Mouse (Mus musculus) forebrain, embryonic 11.5 days (tissue): ENCODE data around the gene Helz2. TPM values are rescaled to one million over a fixed set of nuclear protein-coding genes. Genes with fewer than 3 reads are reported as not detected.

Experiments
- ATAC-seq: fragments of 200-750 bp; cut with Nextera tagmentation; replicated peaks from 2 replicates; pipeline ENCODE4 v1.8.0; 2017; ENCODE audit warnings: moderate TSS enrichment; ENCODE audit not compliant: low FRiP score
- DNase-seq: peaks from one replicate; pipeline ENCODE4 v3.0.0-alpha.2; 2017; ENCODE audit warnings: low spot score
- H3K27ac ChIP-seq: fragments of 300-500 bp; sonication (generic); 2 replicates; pipeline ENCODE4 v1.5.1; 2014; ENCODE audit warnings: low read depth, low read length
- H3K27me3 ChIP-seq: fragments of 300-500 bp; sonication (generic); 2 replicates; pipeline ENCODE4 v1.6.1; 2014; ENCODE audit warnings: mild to moderate bottlenecking, low read length, mixed read lengths; ENCODE audit not compliant: control insufficient read depth, insufficient read depth
- H3K36me3 ChIP-seq: fragments of 300-500 bp; sonication (generic); 2 replicates; pipeline ENCODE4 v1.6.1; 2014; ENCODE audit warnings: mild to moderate bottlenecking, low read length, moderate library complexity, mixed read lengths; ENCODE audit not compliant: control insufficient read depth, insufficient read depth
- H3K4me1 ChIP-seq: fragments of 300-500 bp; sonication (generic); replicated peaks from 2 replicates; pipeline ENCODE4 v1.6.1; 2014; ENCODE audit warnings: low read length, mixed read lengths; ENCODE audit not compliant: control insufficient read depth, insufficient read depth
- H3K4me2 ChIP-seq: fragments of 300-500 bp; sonication (generic); 2 replicates; pipeline ENCODE4 v1.6.1; 2014; ENCODE audit warnings: low read depth, mild to moderate bottlenecking, low read length, moderate library complexity, mixed read lengths; ENCODE audit not compliant: severe bottlenecking
- H3K4me3 ChIP-seq: fragments of 300-500 bp; sonication (generic); 2 replicates; pipeline ENCODE4 v1.5.1; 2014; ENCODE audit warnings: low read depth, low read length
- H3K9ac ChIP-seq: fragments of 300-500 bp; sonication (generic); 2 replicates; pipeline ENCODE4 v1.6.1; 2014; ENCODE audit warnings: low read length
- H3K9me3 ChIP-seq: fragments of 300-500 bp; sonication (generic); 2 replicates; pipeline ENCODE4 v1.6.1; 2016; ENCODE audit warnings: low read length, mixed read lengths; ENCODE audit not compliant: control insufficient read depth
- WGBS: fragments of 180-500 bp; shearing (Covaris S2); extraction: QIAGEN DNeasy Blood & Tissue Kit; methylation state at CpG from one replicate; pipeline ENCODE4 v1.1.7; 2014; 5-methylcytosine and 5-hydroxymethylcytosine counted together
- polyA plus RNA-seq: library from polyadenylated mRNA; unstranded; fragments of >200 nt; fragmentation: Nextera tagmentation; extraction: Ambion mirVana; gene quantifications from 2 replicates; pipeline ENCODE4 v1.2.1, GENCODE M21; 2014

The Helz2 gene
- polyA plus RNA-seq, 1 experiment from 2014 or later, result 0.90 TPM

GRCm38 (mm10) chr2:181243706-181244394 lies 2.0 kb upstream of the Helz2 start:
- Histone ChIP-seq H3K9ac (no peak overlapping the region), H3K27ac (no peak overlapping the region), H3K4me3 (no peak overlapping the region), H3K4me1 (no peaks in the 10 kb centered on the region; the same call in 1 of the 2 replicates), H3K9me3 (no peaks in the 10 kb centered on the region), H3K36me3 (no peaks in the 10 kb centered on the region), H3K27me3 (no peaks in the 10 kb centered on the region), H3K4me2 (no peak overlapping the region)
- ATAC-seq (no peak), DNase-seq (no peak)
- WGBS, result 38% methylated on average over 11 of the region's 11 CpGs

- Histone ChIP-seq H3K27ac (no peak overlapping the region), H3K4me3 (no peak overlapping the region)
These were observed 463 bp upstream of the Helz2 start for GRCm38 (mm10) chr2:181242314-181242665.

GRCm38 (mm10) chr2:181240806-181241440 lies 904 bp downstream of the Helz2 start:
- Histone ChIP-seq H3K36me3 (no peaks in the 10 kb centered on the region), H3K4me3 (no peak overlapping the region), H3K9ac (no peak overlapping the region), H3K27me3 (no peaks in the 10 kb centered on the region), H3K9me3 (no peaks in the 10 kb centered on the region), H3K4me1 (no peaks in the 10 kb centered on the region; the same call in 1 of the 2 replicates), H3K27ac (no peak overlapping the region), H3K4me2 (no peak overlapping the region)
- DNase-seq, result no peak
- 92% methylated on average over 13 of the region's 13 CpGs for WGBS
- ATAC-seq, result no peak

More at GRCm38 (mm10) chr2:181242314-181242665, 463 bp upstream of the Helz2 start:
- Histone ChIP-seq H3K4me1 (no peaks in the 10 kb centered on the region; the same call in 1 of the 2 replicates), H3K4me2 (peak overlapping the region; percentile 42; the same call in 1 of the 2 replicates), H3K9me3 (no peaks in the 10 kb centered on the region), H3K27me3 (no peaks in the 10 kb centered on the region), H3K9ac (no peak overlapping the region), H3K36me3 (no peaks in the 10 kb centered on the region)
- no peak for ATAC-seq
- WGBS, result 75% methylated on average over 3 of the region's 3 CpGs
- no peak for DNase-seq

- Histone ChIP-seq H3K9me3 (no peaks in the 10 kb centered on the region), H3K27me3 (no peaks in the 10 kb centered on the region), H3K36me3 (no peaks in the 10 kb centered on the region), H3K4me3 (no peak overlapping the region), H3K27ac (no peak overlapping the region), H3K4me1 (no peaks in the 10 kb centered on the region; the same call in 1 of the 2 replicates), H3K4me2 (no peak overlapping the region), H3K9ac (no peak overlapping the region)
- WGBS, result 93% methylated on average over 9 of the region's 9 CpGs
- no peak for DNase-seq
- ATAC-seq, result no peak
These were observed 2.6 kb downstream of the Helz2 start for GRCm38 (mm10) chr2:181239261-181239660.

GRCm38 (mm10) chr2:181238861-181239260 lies 3.0 kb downstream of the Helz2 start:
- H3K4me3 ChIP-seq, result no peak overlapping the region
- H3K36me3 ChIP-seq, result no peaks in the 10 kb centered on the region
- H3K4me1 ChIP-seq, result no peaks in the 10 kb centered on the region; the same call in 1 of the 2 replicates
- WGBS, result 63% methylated on average over 2 of the region's 2 CpGs
- no peak for DNase-seq
- ATAC-seq, result no peak
- no peak overlapping the region for H3K27ac ChIP-seq
- H3K9me3 ChIP-seq, result no peaks in the 10 kb centered on the region
- no peaks in the 10 kb centered on the region for H3K27me3 ChIP-seq
- no peak overlapping the region for H3K4me2 ChIP-seq
- no peak overlapping the region for H3K9ac ChIP-seq

GRCm38 (mm10) chr2:181238091-181238610 lies 3.7 kb downstream of the Helz2 start:
- H3K4me1 ChIP-seq, result no peaks in the 10 kb centered on the region; the same call in 1 of the 2 replicates
- no peak overlapping the region for H3K4me3 ChIP-seq
- no peaks in the 10 kb centered on the region for H3K9me3 ChIP-seq
- H3K4me2 ChIP-seq, result no peak overlapping the region
- H3K9ac ChIP-seq, result no peak overlapping the region
- H3K36me3 ChIP-seq, result no peaks in the 10 kb centered on the region
- no peak overlapping the region for H3K27ac ChIP-seq
- no peaks in the 10 kb centered on the region for H3K27me3 ChIP-seq
- WGBS, result 74% methylated on average over 10 of the region's 10 CpGs
- ATAC-seq, result no peak
- DNase-seq, result no peak

GRCm38 (mm10) chr2:181237251-181238014 lies 4.4 kb downstream of the Helz2 start:
- 92% methylated on average over 17 of the region's 17 CpGs for WGBS
- H3K36me3 ChIP-seq, result no peaks in the 10 kb centered on the region

GRCm38 (mm10) chr2:181235681-181236566 lies 5.9 kb downstream of the Helz2 start:
- Histone ChIP-seq H3K9me3 (no peaks in the 10 kb centered on the region), H3K27me3 (no peaks in the 10 kb centered on the region), H3K4me2 (no peak overlapping the region), H3K9ac (no peak overlapping the region), H3K4me1 (no peaks in the 10 kb centered on the region), H3K4me3 (no peak overlapping the region), H3K36me3 (no peaks in the 10 kb centered on the region), H3K27ac (no peak overlapping the region)
- 86% methylated on average over 23 of the region's 23 CpGs for WGBS
- ATAC-seq (no peak), DNase-seq (no peak)

More at GRCm38 (mm10) chr2:181237251-181238014, 4.4 kb downstream of the Helz2 start:
- no peaks in the 10 kb centered on the region for H3K9me3 ChIP-seq
- H3K9ac ChIP-seq, result no peak overlapping the region
- no peaks in the 10 kb centered on the region; the same call in 1 of the 2 replicates for H3K4me1 ChIP-seq
- no peak overlapping the region for H3K4me2 ChIP-seq
- H3K27me3 ChIP-seq, result no peaks in the 10 kb centered on the region
- ATAC-seq (no peak), DNase-seq (no peak)
- H3K27ac ChIP-seq, result no peak overlapping the region
- H3K4me3 ChIP-seq, result no peak overlapping the region
